Mouse (Mus musculus): ENCODE measurements at regions not wholly inside any gene's neighbourhood (a gene's known extent, or its start where the extent isn't known, plus 50 kb on each side); places are given as distances from the start of the nearest gene placed in this dataset.

DNA sequence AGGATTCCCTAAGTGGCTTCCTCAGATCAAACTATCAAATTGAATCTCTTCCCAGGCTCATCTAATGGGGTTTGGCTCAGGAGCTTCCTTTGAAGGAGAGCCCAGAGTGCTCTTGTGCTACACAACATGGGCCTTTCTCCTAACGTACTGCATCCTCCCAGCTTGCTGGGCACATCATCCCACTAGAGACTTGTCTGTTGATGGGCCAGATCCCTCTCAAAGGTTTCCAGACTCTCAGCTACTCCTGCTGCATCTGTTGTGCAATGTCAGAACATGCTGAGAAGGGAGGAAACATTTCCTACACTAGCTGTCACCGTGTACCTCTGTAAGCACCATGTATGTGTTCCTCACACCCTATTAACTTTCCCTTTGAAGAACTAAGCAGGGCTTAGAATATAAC, 605.0 kb upstream of the Adamts9 start:
- Histone ChIP-seq H3K4me2 (no peak overlapping the region), H3K27ac (no peak overlapping the region), H3K4me3 (no peak overlapping the region), H3K9ac (no peak overlapping the region), H3K27me3 (no peaks in the 10 kb centered on the region), H3K36me3 (no peaks in the 10 kb centered on the region), H3K4me1 (peaks cover 7% of the 10 kb centered on the region), H3K9me3 (no peaks in the 10 kb centered on the region)
- 54% methylated on average over 2 of the region's 2 CpGs for WGBS
- no peak for ATAC-seq (ENCODE audit: insufficient number of reproducible peaks, low FRiP score, low TSS enrichment, low read depth)

DNA sequence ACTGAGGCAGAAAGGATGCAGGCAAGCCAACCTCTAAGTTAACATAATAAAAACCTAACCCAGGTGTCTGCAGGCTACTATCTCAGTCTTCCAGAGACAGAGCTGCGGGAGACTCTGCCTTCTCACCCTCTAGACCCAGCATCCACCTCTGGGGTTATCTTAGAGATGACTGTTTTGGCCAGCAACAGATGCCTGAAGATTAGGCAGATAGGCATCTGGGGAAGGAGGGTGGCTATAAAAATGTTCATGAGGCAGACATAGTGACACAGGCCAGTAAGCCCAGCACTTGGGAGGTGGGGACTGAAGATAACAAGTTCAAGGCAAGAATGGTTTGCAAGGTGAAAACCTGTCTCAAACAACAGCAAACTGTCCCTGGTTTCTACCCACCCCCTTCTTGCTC, 601.0 kb upstream of the Adamts9 start:
- Histone ChIP-seq H3K9ac (no peak overlapping the region), H3K9me3 (no peaks in the 10 kb centered on the region), H3K4me3 (no peak overlapping the region), H3K27me3 (no peaks in the 10 kb centered on the region), H3K4me1 (peaks cover 10% of the 10 kb centered on the region), H3K4me2 (peak overlapping the region; percentile 38; the same call in 1 of the 2 replicates), H3K27ac (0 out of 2 replicates have a peak overlapping the region, but pooled peaks have one; percentile 28), H3K36me3 (no peaks in the 10 kb centered on the region)
- WGBS = 21% methylated on average over 1 of the region's 1 CpGs
- no peak for ATAC-seq (ENCODE audit: insufficient number of reproducible peaks, low FRiP score, low TSS enrichment, low read depth)

DNA sequence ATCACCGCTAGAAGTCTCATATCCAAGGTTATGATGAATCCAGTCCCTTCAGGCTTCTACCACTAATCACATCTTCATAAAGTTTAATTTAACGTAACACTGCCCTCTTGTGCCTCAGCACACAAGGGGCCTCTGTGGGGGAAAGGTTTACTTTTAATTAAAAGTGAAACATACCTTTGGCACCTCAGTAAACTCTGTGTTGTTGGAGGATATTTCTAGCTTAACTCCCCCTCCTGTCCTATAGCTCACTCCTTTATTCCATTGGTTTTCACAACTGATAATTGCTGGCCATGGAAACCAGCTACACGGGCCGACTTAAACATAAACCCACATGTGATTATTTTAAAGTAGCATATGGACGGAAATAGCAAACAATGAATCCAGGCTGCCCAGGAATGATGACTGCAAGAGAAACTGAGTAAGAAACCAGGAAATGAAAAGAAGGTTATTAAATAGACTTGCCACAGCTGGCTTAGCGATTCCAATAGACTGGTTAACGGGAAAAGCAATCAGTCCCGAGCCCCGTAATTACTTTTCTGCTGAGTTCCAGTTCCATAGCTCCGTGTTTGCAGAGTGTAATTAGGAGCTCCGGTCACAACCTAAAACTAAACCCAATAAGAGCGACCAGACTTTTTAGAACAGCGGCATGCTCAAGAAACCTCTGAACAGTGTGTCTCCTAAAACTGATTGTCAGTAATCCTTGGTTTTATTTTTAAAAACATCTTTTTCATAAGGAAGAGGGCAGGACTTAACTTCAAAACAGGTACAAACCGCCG, 600.2 kb upstream of the Adamts9 start:
- Histone ChIP-seq H3K9ac (no peak overlapping the region), H3K36me3 (no peaks in the 10 kb centered on the region), H3K4me3 (peak overlapping the region; percentile 19), H3K9me3 (no peaks in the 10 kb centered on the region), H3K4me2 (peak overlapping the region; percentile 38), H3K27ac (0 out of 2 replicates have a peak overlapping the region, but pooled peaks have one; percentile 28), H3K4me1 (peaks cover 10% of the 10 kb centered on the region), H3K27me3 (no peaks in the 10 kb centered on the region)
- WGBS = 18% methylated on average over 15 of the region's 15 CpGs
- no peak; the same call in 1 of the 2 replicates for ATAC-seq (ENCODE audit: insufficient number of reproducible peaks, low FRiP score, low TSS enrichment, low read depth)

DNA sequence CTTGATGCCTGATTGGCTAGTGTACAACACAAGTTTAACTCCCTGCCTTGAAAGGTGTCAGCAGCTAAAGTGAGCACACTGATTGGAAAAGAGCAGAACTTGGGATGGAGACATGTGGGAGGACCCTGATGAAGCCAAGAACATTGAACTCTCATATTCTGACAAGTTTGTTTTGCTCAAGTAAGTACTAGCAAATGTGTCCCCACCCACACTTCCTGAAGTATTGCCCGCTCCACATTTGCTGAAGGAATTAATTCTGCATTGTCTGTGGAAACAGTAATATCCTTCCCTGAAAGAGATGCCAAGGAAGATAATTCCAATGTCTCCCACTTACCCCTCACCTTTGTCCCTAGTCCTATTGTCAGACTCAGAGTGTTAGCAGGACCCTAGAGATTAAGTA, 596.3 kb upstream of the Adamts9 start:
- 75% methylated on average over 1 of the region's 1 CpGs for WGBS
- Histone ChIP-seq H3K4me3 (no peak overlapping the region), H3K36me3 (no peaks in the 10 kb centered on the region), H3K4me1 (peaks cover 10% of the 10 kb centered on the region), H3K9me3 (no peaks in the 10 kb centered on the region), H3K9ac (no peak overlapping the region), H3K27me3 (no peaks in the 10 kb centered on the region), H3K27ac (no peak overlapping the region), H3K4me2 (no peak overlapping the region)
- no peak for ATAC-seq (ENCODE audit: insufficient number of reproducible peaks, low FRiP score, low TSS enrichment, low read depth)

DNA sequence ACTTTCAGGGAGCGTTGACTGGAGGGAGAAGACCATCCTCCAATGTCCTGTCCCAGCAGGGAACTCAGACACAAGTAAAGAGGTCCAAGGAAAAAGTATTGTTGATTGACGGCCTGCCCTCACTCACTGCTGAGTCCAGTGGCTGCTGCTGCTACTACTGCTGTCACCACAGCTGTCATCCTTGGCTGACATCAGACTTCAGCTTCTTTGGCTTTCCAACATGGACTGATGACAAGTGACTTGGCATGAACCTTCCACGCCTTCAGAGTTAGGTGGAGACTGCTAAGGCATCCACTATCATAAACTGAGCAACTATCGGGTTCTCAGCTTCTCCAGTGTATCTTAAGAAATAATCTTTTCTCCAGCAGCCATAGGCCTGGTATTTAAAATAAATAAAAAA, 595.9 kb upstream of the Adamts9 start:
- H3K4me3 ChIP-seq = no peak overlapping the region
- H3K4me2 ChIP-seq = no peak overlapping the region
- no peak for ATAC-seq (ENCODE audit: insufficient number of reproducible peaks, low FRiP score, low TSS enrichment, low read depth)
- no peaks in the 10 kb centered on the region for H3K27me3 ChIP-seq
- H3K27ac ChIP-seq = no peak overlapping the region
- no peaks in the 10 kb centered on the region for H3K36me3 ChIP-seq
- WGBS = 82% methylated on average over 4 of the region's 4 CpGs
- H3K9me3 ChIP-seq = no peaks in the 10 kb centered on the region
- no peak overlapping the region for H3K9ac ChIP-seq
- H3K4me1 ChIP-seq = peaks cover 7% of the 10 kb centered on the region

DNA sequence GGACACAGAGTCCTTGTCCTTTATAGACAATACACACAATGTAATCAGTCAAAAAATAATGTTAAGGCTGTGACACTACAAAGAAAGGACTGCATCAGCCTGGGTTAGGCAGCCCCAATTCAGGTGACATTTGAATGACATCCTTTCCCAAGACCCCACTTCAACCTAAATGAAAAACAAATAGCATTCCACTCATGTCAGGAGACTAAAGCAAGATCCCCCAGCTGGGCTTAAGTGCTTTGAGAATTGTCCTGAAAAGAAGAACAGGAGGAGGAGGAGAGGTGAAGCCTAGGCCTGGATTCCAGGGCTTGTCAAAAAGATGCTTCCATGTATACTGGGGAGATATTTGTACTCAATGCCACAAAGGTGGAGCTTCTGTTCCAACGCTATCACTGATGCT, 594.7 kb upstream of the Adamts9 start:
- no peak overlapping the region for H3K9ac ChIP-seq
- WGBS = 66% methylated on average over 1 of the region's 1 CpGs
- no peaks in the 10 kb centered on the region for H3K36me3 ChIP-seq

DNA sequence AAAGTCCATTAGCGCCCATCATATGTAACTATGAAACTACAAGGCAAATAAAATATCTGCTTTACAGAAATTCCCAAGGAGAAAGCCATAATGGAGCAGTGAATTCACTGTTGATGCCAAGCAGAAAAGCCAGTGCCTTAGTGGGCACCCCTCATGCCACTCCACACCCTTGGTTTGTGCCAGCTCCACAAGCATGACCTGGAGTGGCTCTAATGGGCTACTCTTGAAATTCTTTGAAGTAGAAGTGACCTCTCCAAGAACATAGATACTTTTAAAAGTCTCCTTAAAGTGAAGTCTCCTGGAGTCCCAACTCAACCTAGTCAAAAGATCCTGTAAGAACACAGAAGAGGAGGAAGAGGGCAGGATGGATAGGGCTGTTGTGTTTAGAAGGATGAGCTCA, 593.8 kb upstream of the Adamts9 start:
- no peak overlapping the region for H3K27ac ChIP-seq
- no peaks in the 10 kb centered on the region for H3K9me3 ChIP-seq
- no peak overlapping the region for H3K4me3 ChIP-seq
- no peaks in the 10 kb centered on the region for H3K27me3 ChIP-seq
- no peak for ATAC-seq (ENCODE audit: insufficient number of reproducible peaks, low FRiP score, low TSS enrichment, low read depth)
- H3K4me2 ChIP-seq = no peak overlapping the region
- H3K9ac ChIP-seq = no peak overlapping the region
- 82% methylated on average over 1 of the region's 1 CpGs for WGBS
- no peaks in the 10 kb centered on the region for H3K36me3 ChIP-seq
- H3K4me1 ChIP-seq = no peaks in the 10 kb centered on the region

More for the DNA sequence above, 594.7 kb upstream of the Adamts9 start:
- Histone ChIP-seq H3K4me2 (no peak overlapping the region), H3K27ac (no peak overlapping the region), H3K4me3 (no peak overlapping the region), H3K9me3 (no peaks in the 10 kb centered on the region), H3K4me1 (no peaks in the 10 kb centered on the region), H3K27me3 (no peaks in the 10 kb centered on the region)
- ATAC-seq (ENCODE audit: insufficient number of reproducible peaks, low FRiP score, low TSS enrichment, low read depth) = no peak

DNA sequence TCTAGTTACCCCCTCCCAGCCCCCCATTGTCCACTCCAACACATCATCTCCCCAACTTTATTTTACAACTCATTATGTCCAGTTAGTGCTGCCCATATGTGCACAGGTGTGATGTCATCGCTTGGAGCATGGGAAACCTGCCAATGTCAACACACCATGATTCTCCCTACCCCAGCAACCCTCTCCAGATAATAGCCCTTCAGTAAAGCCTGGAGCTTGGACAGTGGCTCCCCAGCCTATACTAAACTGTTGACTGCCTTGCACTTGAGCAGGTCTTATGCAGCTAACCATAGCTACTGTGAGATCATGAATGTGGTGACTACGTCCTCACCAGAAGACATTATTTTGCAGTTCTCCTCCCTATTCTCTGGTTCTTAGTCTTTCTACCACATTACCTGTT, 570.5 kb upstream of the Adamts9 start:
- Histone ChIP-seq H3K4me2 (no peak overlapping the region), H3K27ac (no peak overlapping the region), H3K9me3 (no peaks in the 10 kb centered on the region), H3K4me1 (no peaks in the 10 kb centered on the region), H3K9ac (no peak overlapping the region), H3K4me3 (no peak overlapping the region), H3K36me3 (no peaks in the 10 kb centered on the region), H3K27me3 (no peaks in the 10 kb centered on the region)
- no peak for ATAC-seq (ENCODE audit: insufficient number of reproducible peaks, low FRiP score, low TSS enrichment, low read depth)
- WGBS = 81% methylated on average over 2 of the region's 2 CpGs

DNA sequence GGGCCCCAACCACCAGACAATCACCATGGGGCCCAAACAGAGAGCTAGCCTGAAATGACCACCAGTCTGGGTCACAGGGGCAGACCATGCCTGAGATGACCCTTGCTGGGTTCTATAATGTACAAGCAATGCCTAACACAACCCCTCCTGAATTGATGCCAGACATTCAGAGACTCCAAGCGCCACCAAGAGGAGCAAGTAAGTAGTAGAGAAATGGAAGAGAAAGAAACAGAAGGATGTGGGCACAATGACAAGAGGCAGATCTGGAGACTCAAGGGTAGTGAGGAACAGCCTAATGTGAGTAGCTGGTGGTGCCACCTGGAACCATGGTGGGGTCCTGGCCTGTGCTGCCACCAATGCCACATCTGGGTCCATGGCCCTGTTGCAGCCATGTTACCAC, 566.6 kb upstream of the Adamts9 start:
- 55% methylated on average over 1 of the region's 1 CpGs for WGBS
- Histone ChIP-seq H3K36me3 (no peaks in the 10 kb centered on the region), H3K4me2 (no peak overlapping the region), H3K4me1 (no peaks in the 10 kb centered on the region), H3K4me3 (no peak overlapping the region), H3K9me3 (no peaks in the 10 kb centered on the region), H3K27ac (no peak overlapping the region), H3K27me3 (no peaks in the 10 kb centered on the region), H3K9ac (no peak overlapping the region)
- no peak for ATAC-seq (ENCODE audit: insufficient number of reproducible peaks, low FRiP score, low TSS enrichment, low read depth)

DNA sequence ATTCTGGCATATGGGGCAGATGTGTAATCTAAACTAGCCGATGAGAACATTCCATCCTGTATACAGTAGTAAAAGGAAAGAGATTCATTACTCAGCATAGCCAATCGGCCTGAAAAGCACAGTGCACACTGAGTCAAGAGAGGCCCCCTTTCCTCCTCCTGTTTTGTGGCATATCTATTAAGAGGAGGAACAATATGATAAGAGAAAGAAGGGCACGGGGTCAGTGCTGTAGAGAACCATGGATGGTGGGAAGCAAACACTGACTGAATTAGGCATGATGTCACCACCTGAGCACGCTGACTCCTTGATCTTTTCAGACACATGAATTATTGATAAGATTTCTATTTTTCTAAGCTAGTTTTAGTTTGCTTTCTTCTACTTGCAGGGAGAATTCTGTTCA, 554.5 kb upstream of the Adamts9 start:
- no peak overlapping the region for H3K4me2 ChIP-seq
- no peak overlapping the region for H3K4me3 ChIP-seq
- no peaks in the 10 kb centered on the region for H3K36me3 ChIP-seq
- H3K27me3 ChIP-seq = no peaks in the 10 kb centered on the region
- no peak overlapping the region for H3K9ac ChIP-seq
- WGBS = 79% methylated on average over 4 of the region's 4 CpGs
- no peaks in the 10 kb centered on the region for H3K4me1 ChIP-seq
- no peaks in the 10 kb centered on the region for H3K9me3 ChIP-seq
- no peak for ATAC-seq (ENCODE audit: insufficient number of reproducible peaks, low FRiP score, low TSS enrichment, low read depth)
- no peak overlapping the region for H3K27ac ChIP-seq

DNA sequence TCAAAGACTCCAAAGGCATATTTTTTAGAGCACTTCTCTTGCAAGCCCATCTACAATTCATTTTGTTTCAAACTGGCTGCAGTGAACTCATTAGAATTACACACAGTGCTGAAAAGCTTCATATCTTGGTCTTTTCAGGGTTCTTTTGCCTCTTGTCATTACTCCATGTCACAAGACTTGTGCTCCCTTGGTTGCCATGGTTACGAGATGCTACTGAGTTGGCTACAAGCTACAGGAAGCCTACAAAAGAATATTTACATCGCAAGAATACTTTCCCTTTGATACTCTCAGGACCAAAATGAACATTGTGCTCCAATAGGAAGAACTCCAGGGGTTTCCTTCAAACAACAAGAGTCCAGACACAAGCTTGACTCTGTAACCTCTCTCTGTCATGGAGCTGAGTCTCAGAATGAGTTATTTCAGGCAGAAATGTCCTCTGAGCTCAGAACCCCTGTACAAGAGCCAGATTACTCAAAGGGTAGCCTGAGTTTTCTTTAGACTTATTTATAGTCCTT, 545.2 kb upstream of the Adamts9 start:
- Histone ChIP-seq H3K36me3 (no peaks in the 10 kb centered on the region), H3K9me3 (no peaks in the 10 kb centered on the region), H3K27me3 (no peaks in the 10 kb centered on the region), H3K27ac (no peak overlapping the region), H3K4me3 (no peak overlapping the region), H3K9ac (no peak overlapping the region), H3K4me2 (no peak overlapping the region), H3K4me1 (no peaks in the 10 kb centered on the region)
- ATAC-seq (ENCODE audit: insufficient number of reproducible peaks, low FRiP score, low TSS enrichment, low read depth) = no peak
- WGBS = 86% methylated on average over 2 of the region's 2 CpGs

DNA sequence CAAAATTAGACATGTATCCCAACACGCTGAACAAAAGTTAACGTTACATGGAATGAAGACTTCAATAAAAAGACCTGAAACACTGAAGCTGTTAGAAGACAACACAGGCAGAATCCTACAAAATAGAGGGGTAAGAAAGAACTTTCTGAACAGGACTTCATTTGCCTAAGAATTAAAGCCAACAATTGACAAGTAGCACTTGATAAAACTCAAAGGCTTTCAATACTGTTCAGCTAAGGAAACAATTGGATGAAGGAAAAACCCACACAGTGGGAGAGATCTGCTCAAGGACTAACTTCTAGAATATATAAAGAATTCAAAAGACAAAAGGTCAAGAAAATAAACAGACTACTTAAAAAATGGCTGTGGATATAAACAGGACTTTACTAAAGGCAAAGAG, 535.2 kb upstream of the Adamts9 start:
- no peak for ATAC-seq (ENCODE audit: insufficient number of reproducible peaks, low FRiP score, low TSS enrichment, low read depth)
- Histone ChIP-seq H3K4me1 (no peaks in the 10 kb centered on the region), H3K36me3 (no peaks in the 10 kb centered on the region), H3K4me2 (no peak overlapping the region), H3K27me3 (no peaks in the 10 kb centered on the region), H3K4me3 (no peak overlapping the region), H3K9ac (no peak overlapping the region), H3K9me3 (no peaks in the 10 kb centered on the region), H3K27ac (no peak overlapping the region)
- 96% methylated on average over 2 of the region's 2 CpGs for WGBS

All from limb, embryonic 15.5 days (tissue).